Mouse (Mus musculus): ENCODE results near the gene Supt4a. TPM values are rescaled to one million over a fixed set of nuclear protein-coding genes. Genes with fewer than 3 reads are reported as not detected.

Gene Supt4a
- polyA plus RNA-seq, 1 experiment from 2014 or later = 127 TPM

DNA sequence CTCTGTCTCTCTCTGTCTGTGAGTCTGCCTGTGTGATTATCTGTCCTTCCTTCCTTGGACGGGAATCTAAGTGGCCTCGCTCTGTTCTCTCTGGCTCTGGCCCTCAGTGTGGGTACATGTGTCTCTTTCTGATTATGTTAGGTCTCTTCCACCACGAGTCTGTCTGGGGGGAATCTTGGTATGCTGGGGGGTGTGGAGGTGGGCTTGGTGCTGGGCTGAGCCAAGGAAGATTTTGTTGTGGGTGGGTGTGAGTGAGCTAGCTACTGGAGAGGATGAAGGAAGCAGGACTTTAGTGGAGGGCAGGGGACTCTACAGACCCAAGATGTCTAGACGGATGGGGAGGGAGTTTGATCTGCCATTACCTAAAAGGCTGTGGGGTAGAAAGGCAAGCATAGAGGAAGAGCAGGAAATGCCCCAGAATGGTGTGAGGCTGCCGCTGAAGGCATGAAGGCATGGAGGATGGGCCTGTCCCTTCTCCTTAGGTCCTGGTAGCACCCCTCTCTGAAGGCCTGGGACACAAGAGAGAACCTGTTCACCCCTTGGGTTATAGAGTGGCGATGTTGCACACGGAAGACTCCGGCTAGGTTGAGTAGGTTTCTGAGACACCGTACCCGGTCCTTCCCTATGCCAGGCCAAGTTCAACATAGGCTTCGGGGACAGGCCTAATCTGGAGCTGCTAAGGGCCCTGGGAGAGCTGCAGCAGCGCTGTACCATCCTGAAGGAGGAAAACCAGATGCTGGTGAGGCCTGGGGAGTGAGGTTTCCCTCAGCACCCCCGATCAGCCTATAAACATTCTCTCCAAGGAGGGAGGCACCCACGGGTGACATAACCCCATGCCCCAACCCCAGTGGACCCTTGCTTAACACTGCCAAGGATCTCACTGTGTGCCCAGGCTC is 24.7 kb downstream of the Supt4a start:
- Histone ChIP-seq H3K27me3 (replicated peaks) (peaks cover 63% of the 10 kb centered on the region), H3K4me2 (no peak overlapping the region), H3K36me3 (no peaks in the 10 kb centered on the region), H3K9me3 (no peaks in the 10 kb centered on the region), H3K9ac (no peak overlapping the region), H3K4me3 (replicated peaks) (no peak overlapping the region), H3K4me1 (peaks cover 16% of the 10 kb centered on the region), H3K27ac (no peak overlapping the region)
- no peak for ATAC-seq (ENCODE audit: insufficient read depth, low FRiP score, low read depth)
- WGBS = 77% methylated on average over 14 of the region's 14 CpGs

DNA sequence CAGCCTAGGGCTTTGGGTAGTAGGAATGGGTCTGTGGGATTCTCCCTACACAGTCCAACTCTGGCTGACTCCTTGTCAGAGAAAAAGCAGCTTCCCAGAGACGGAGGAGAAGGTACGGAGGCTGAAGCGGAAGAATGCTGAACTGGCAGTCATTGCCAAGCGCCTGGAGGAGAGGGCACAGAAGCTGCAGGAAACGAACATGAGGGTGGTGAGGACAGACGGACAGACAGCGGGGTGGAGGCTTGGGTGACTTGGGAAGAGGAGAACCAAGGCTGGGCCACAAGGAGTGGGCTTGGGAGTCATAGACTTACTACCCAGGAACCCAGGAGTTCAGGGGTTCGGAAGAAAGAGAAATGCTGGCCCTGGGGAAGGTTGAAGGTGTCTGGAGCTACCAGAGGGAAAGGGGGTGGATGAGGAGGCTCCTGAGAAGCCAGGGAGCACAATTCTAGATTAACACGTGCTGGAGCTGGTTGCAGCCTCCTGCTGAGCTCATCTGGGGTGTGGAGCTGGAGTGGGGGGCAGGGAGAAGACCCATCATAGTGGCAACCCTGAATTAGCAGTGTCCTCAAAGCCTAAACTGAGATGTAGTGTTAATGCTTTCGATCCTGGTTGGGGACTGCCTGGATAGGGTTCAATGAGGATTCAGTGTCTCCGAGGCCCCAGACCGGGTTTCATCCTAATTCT is 25.5 kb downstream of the Supt4a start:
- Histone ChIP-seq H3K4me2 (peak overlapping the region; percentile 93), H3K27me3 (replicated peaks) (peaks cover 64% of the 10 kb centered on the region), H3K4me3 (replicated peaks) (peak overlapping the region; percentile 49; the same call in 1 of the 2 replicates), H3K36me3 (no peaks in the 10 kb centered on the region), H3K9me3 (no peaks in the 10 kb centered on the region), H3K4me1 (peaks cover 16% of the 10 kb centered on the region), H3K9ac (no peak overlapping the region), H3K27ac (no peak overlapping the region)
- ATAC-seq (ENCODE audit: insufficient read depth, low FRiP score, low read depth) = no peak
- WGBS = 56% methylated on average over 12 of the region's 12 CpGs

DNA sequence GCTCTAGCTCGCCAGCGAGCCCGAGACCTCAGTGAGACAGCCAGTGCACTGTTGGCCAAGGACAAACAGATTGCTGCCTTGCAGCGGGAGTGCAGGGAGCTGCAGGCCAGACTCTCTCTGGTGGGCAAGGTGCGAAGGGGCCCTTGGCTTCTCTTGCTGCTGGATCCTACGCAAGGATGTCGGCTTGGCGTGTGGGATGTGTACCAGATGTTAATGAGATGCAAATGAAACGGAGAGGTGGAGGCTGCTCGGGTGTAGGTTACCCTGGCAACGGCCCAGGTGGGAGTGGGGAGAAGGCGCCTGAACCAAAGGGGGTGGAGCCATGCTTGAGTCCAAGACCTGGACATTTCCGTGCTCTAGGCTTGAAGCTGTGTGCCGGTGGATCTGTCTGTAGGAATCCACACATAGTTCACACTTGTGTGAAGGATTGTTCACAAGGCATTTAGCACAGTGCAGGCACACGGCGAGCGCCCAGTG is 26.2 kb downstream of the Supt4a start:
- Histone ChIP-seq H3K9ac (no peak overlapping the region), H3K4me2 (peak overlapping the region; percentile 93), H3K4me1 (peaks cover 16% of the 10 kb centered on the region), H3K36me3 (no peaks in the 10 kb centered on the region), H3K27ac (no peak overlapping the region), H3K9me3 (no peaks in the 10 kb centered on the region), H3K27me3 (replicated peaks) (peaks cover 64% of the 10 kb centered on the region), H3K4me3 (replicated peaks) (peak overlapping the region; percentile 49)
- ATAC-seq (ENCODE audit: insufficient read depth, low FRiP score, low read depth) = peak; percentile 47
- 5% methylated on average over 17 of the region's 17 CpGs for WGBS

DNA sequence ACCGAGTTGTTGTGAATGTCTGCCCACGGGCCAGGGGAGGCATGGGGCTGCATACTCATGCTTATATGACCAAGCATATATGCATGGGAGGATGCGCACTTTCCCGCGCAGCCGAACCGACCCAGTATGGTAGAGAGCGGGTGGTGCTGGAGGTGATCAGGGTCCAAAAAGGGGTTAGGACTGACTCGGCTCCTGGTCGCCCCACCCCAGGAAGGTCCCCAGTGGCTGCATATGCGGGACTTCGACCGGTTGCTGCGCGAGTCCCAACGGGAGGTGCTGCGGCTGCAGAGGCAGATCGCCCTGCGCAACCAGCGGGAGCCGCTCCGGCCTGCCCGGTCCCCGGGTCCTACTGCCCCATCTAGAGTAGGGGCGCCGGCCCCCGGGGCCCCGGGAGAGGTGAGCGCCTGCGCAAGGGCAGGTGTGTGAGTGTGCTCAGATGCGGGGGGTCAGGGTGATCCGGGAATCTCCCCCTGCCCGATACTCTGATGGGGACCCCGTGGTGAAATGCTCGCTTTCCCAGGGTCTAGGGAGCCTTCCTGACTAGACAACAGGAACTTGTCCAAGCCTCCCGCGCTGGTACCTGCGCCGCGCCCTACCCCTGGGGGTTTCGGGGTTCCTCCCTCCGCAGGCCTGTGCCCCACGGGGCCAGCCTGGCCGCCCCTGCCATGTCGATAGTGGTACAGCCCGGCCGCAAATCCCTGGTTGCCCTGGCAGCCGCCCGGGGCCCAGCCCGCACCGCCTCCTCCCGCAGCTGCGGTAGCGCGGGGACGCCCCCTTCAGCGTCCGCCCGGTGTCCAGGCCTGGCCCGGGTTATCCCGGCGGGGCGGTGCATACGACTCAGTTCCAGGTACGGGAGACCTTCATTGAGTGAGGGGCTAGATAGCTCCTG is 26.9 kb downstream of the Supt4a start:
- H3K9me3 ChIP-seq = no peaks in the 10 kb centered on the region
- peaks cover 64% of the 10 kb centered on the region for H3K27me3 ChIP-seq (replicated peaks)
- under 1% methylated on average over 65 of the region's 65 CpGs for WGBS
- no peaks in the 10 kb centered on the region for H3K36me3 ChIP-seq
- H3K4me3 ChIP-seq (replicated peaks) = peak overlapping the region; percentile 49
- peaks cover 16% of the 10 kb centered on the region for H3K4me1 ChIP-seq
- H3K9ac ChIP-seq = peak overlapping the region; percentile 26
- peak; percentile 7; the same call in 1 of the 2 replicates for ATAC-seq (ENCODE audit: insufficient read depth, low FRiP score, low read depth)
- no peak overlapping the region for H3K27ac ChIP-seq
- peak overlapping the region; percentile 93 for H3K4me2 ChIP-seq

DNA sequence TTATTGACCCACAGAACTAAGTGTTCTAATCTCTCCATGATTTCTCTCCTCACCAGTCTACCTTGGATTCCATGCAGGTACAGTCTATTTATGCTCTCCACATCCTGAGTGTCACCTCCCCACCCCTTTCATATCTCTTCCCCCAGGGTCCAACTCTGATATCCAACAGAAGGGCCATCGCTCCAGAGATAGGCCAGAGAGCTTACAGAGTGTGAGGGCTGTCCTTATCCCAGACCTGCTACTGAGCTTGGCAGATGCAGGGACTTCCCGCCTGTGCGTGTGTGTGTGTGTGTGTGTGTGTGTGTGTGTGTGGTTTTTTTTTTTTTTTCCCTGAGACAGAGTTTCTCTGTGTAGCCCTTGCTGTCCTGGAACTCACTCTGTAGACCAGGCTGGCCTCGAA is 31.4 kb downstream of the Supt4a start:
- no peak overlapping the region for H3K4me2 ChIP-seq
- no peaks in the 10 kb centered on the region for H3K36me3 ChIP-seq
- H3K9me3 ChIP-seq = no peaks in the 10 kb centered on the region
- no peak overlapping the region for H3K27ac ChIP-seq
- H3K4me1 ChIP-seq = peaks cover 10% of the 10 kb centered on the region
- no peak overlapping the region for H3K4me3 ChIP-seq (replicated peaks)
- H3K9ac ChIP-seq = no peak overlapping the region
- H3K27me3 ChIP-seq (replicated peaks) = peaks cover 26% of the 10 kb centered on the region
- no peak for ATAC-seq (ENCODE audit: insufficient read depth, low FRiP score, low read depth)
- 87% methylated on average over 4 of the region's 4 CpGs for WGBS

DNA sequence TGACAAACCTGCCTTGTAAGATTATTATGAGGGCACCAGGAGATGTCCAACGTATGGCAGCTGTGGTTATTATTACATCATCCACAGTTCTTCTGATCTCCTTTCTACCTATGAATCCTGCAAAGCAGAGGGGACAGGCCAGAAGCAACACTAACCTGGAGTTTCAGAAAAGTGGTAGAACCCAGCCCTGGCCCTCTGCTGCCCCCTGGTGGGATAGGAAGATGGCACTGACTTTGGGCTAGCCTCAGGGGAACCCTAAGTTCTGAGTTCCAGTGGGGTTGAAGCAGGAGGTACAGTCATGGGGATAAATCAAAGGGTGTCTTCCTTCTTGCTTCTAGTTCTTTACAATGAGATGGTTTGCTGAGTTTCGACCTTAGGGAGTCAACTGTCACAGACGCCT is 33.6 kb downstream of the Supt4a start:
- Histone ChIP-seq H3K4me2 (no peak overlapping the region), H3K9me3 (no peaks in the 10 kb centered on the region), H3K36me3 (no peaks in the 10 kb centered on the region), H3K9ac (no peak overlapping the region), H3K4me1 (no peaks in the 10 kb centered on the region), H3K27me3 (replicated peaks) (peaks cover 5% of the 10 kb centered on the region; the same call in 1 of the 2 replicates), H3K27ac (no peak overlapping the region), H3K4me3 (replicated peaks) (no peak overlapping the region)
- ATAC-seq (ENCODE audit: insufficient read depth, low FRiP score, low read depth) = no peak
- WGBS = 56% methylated on average over 3 of the region's 3 CpGs

DNA sequence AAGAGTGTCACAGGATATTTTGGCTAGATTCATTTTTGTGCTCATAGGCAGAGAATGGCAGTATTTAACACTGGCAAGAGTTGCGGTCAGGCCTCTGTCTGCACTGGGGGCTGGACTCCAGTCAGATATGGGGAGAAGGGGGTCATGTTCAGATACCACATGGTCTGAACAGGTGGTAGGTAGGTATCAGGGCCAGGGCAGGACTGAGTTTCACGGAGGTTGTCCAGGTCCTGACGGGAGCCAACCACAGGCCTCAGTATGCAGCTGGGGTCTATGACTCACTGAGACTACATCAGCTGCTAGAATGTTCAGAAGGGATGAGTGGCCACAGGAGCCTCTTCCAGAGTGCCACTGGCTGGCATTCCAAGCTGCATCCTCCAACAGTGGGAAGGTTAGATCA is 35.0 kb downstream of the Supt4a start:
- no peak overlapping the region for H3K4me3 ChIP-seq (replicated peaks)
- H3K36me3 ChIP-seq = no peaks in the 10 kb centered on the region
- WGBS = 86% methylated on average over 3 of the region's 3 CpGs
- H3K9ac ChIP-seq = no peak overlapping the region
- H3K27ac ChIP-seq = no peak overlapping the region
- ATAC-seq (ENCODE audit: insufficient read depth, low FRiP score, low read depth) = no peak
- H3K4me2 ChIP-seq = no peak overlapping the region
- 0 out of 2 replicates have a peak, but pooled peaks cover under 1% of the 10 kb centered on the region for H3K4me1 ChIP-seq
- H3K27me3 ChIP-seq (replicated peaks) = no peaks in the 10 kb centered on the region
- H3K9me3 ChIP-seq = no peaks in the 10 kb centered on the region

DNA sequence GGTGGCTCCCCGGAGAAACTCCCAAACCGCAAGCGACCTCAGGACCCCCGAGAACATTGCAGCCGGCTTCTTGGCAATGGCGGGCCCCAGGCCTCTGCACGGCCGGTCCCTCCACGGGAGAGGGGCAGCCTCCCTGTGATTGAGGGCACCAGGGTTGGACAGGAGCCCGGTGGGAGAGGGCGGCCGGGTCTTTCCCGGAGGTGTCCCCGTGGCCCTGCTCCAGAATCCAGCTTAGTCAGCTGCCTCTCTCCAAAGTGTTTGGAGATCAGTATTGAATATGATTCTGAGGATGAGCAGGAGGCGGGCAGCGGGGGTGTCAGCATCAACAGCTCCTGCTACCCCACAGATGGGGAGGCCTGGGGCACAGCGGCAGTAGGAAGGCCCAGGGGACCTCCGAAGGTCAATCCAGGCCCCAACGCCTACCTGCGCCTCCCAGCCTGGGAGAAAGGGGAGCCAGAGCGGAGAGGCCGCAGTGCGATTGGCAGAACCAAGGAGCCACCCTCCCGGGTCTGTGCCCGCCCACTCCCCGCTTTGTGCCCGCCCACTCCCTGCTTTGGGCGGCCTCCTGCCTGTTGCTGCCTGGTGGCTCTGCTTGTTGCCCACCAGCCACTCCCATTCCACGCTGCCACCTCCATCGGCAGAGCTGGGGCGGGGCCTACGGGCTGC is 40.9 kb downstream of the Supt4a start:
- H3K9ac ChIP-seq = peak overlapping the region; percentile 46; the same call in 1 of the 2 replicates
- no peak overlapping the region for H3K27ac ChIP-seq
- H3K9me3 ChIP-seq = no peaks in the 10 kb centered on the region
- ATAC-seq (ENCODE audit: insufficient read depth, low FRiP score, low read depth) = peak; percentile 86
- WGBS = 6% methylated on average over 32 of the region's 32 CpGs
- peak overlapping the region; percentile 87 for H3K4me2 ChIP-seq
- H3K4me1 ChIP-seq = peaks cover 16% of the 10 kb centered on the region
- no peaks in the 10 kb centered on the region for H3K27me3 ChIP-seq (replicated peaks)
- no peaks in the 10 kb centered on the region for H3K36me3 ChIP-seq
- H3K4me3 ChIP-seq (replicated peaks) = peak overlapping the region; percentile 44

DNA sequence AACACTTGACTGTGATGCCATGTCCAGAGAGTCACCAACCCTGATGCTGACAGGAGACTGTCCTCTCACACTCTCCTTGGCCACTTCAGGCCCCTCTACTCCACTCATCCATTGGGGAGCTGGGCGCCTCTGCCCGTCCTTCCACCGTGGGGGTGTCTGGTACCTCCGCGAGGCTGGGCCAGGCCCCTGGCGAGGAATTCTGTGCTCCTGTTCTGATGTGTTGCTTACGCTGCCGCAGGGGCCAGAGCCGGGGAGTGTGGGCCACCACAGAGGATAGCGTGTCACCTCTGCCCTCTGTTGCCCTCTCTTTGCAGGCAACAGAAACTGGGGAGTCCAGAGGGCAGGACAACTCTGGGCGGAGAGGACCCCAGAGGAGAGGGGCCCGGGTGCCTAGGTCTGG is 41.6 kb downstream of the Supt4a start:
- H3K27me3 ChIP-seq (replicated peaks) = no peaks in the 10 kb centered on the region
- no peak overlapping the region for H3K9ac ChIP-seq
- peak overlapping the region; percentile 87 for H3K4me2 ChIP-seq
- WGBS = 40% methylated on average over 12 of the region's 12 CpGs
- no peak for ATAC-seq (ENCODE audit: insufficient read depth, low FRiP score, low read depth)
- peak overlapping the region; percentile 44; the same call in 1 of the 2 replicates for H3K4me3 ChIP-seq (replicated peaks)
- H3K27ac ChIP-seq = no peak overlapping the region
- H3K36me3 ChIP-seq = no peaks in the 10 kb centered on the region
- H3K4me1 ChIP-seq = peaks cover 16% of the 10 kb centered on the region
- H3K9me3 ChIP-seq = no peaks in the 10 kb centered on the region

DNA sequence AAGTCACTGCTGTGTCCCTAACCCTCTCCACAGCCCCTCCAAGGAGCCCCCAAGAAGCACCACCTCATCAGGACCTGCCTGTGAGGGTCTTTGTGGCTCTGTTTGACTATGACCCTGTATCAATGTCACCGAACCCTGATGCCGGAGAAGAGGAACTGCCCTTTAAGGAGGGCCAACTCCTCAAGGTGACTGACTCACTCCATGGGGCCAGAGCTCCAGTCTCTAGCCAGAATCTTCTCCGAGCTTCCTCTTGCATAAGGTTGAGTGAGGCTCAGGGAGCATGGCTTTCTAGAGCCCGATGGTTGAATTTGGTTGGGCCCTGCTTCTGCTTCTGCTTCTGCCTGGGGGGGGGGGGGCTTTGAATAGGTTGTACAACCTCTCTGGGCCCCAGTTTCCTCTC is 42.0 kb downstream of the Supt4a start:
- Histone ChIP-seq H3K27me3 (replicated peaks) (no peaks in the 10 kb centered on the region), H3K36me3 (no peaks in the 10 kb centered on the region), H3K4me2 (no peak overlapping the region), H3K9ac (no peak overlapping the region), H3K9me3 (no peaks in the 10 kb centered on the region), H3K4me1 (peaks cover 16% of the 10 kb centered on the region), H3K27ac (no peak overlapping the region), H3K4me3 (replicated peaks) (no peak overlapping the region)
- WGBS = 82% methylated on average over 4 of the region's 4 CpGs
- ATAC-seq (ENCODE audit: insufficient read depth, low FRiP score, low read depth) = no peak

DNA sequence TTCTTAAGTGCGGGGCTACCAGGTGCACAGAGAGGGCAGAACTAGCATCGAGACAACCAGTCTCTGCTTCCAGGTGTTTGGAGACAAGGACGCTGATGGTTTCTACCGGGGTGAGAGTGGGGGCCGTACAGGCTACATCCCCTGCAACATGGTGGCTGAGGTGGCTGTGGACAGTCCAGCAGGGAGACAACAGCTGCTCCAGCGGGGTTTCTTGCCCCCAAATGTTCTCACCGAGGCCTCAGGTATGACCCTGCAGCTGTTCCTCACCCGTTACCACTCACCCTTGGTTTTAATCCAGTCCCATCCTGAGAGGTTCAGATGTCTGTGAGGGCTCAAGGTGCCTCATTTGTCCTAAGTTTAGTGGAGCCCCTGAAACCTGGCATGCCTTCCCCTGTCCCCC is 42.8 kb downstream of the Supt4a start:
- Histone ChIP-seq H3K4me1 (peaks cover 16% of the 10 kb centered on the region), H3K9ac (no peak overlapping the region), H3K9me3 (no peaks in the 10 kb centered on the region), H3K27me3 (replicated peaks) (no peaks in the 10 kb centered on the region), H3K27ac (no peak overlapping the region), H3K36me3 (no peaks in the 10 kb centered on the region), H3K4me2 (no peak overlapping the region), H3K4me3 (replicated peaks) (no peak overlapping the region)
- no peak for ATAC-seq (ENCODE audit: insufficient read depth, low FRiP score, low read depth)
- 82% methylated on average over 8 of the region's 8 CpGs for WGBS
